Mouse (Mus musculus) CH12.LX (cell line): ENCODE measurements at regions not wholly inside any gene's neighbourhood (a gene's known extent, or its start where the extent isn't known, plus 50 kb on each side); places are given as distances from the start of the nearest gene placed in this dataset.
A peak's percentile ranks its signal among the peaks of the same experiment; 100 is the strongest.

Experiments
- DNase-seq: peaks from one replicate; pipeline ENCODE4 v3.0.0-alpha.2; 2013; ENCODE audit errors: extremely low read depth
- H3K27ac ChIP-seq: 2 replicates; pipeline ENCODE4 v1.5.1; 2012; ENCODE audit warnings: low read depth, mild to moderate bottlenecking, control low read depth, moderate library complexity; ENCODE audit not compliant: insufficient read depth
- H3K27me3 ChIP-seq: replicated peaks from 2 replicates; pipeline ENCODE3; 2012; ENCODE audit warnings: inconsistent platforms
- H3K36me3 ChIP-seq, 2 experiments: replicated peaks in 1 of 2; 2 replicates each; pipeline versions ENCODE3 to v1.6.1; 2012; ENCODE audit warnings: inconsistent platforms in 1 of 2, low read length in 1 of 2, mild to moderate bottlenecking in 1 of 2, mixed read lengths in 1 of 2, moderate library complexity in 1 of 2; ENCODE audit not compliant: control insufficient read depth in 1 of 2, insufficient read depth in 1 of 2
- H3K4me1 ChIP-seq, 2 experiments: 2 replicates each; pipeline ENCODE4 v1.6.1; 2012; ENCODE audit warnings: inconsistent platforms in 1 of 2, moderate library complexity in 1 of 2; ENCODE audit not compliant: insufficient read depth in 2 of 2, control insufficient read depth in 1 of 2
- H3K4me2 ChIP-seq: 2 replicates; pipeline ENCODE4 v1.6.1; 2012; ENCODE audit warnings: low read depth, mild to moderate bottlenecking, control low read depth; ENCODE audit not compliant: poor library complexity, insufficient read depth, severe bottlenecking
- H3K4me3 ChIP-seq, 3 experiments: fragments of 150-350 bp in 1 of 3; sonication (generic) in 1 of 3; replicated peaks in 1 of 3; 2 replicates each; pipeline versions ENCODE3 to v1.5.1; 2011 to 2012; ENCODE audit warnings: low read depth in 2 of 3, low read length in 2 of 3, mild to moderate bottlenecking in 2 of 3, moderate library complexity in 2 of 3, control low read depth in 1 of 3, improper control_type of control experiment in 1 of 3, inconsistent platforms in 1 of 3, mixed read lengths in 1 of 3; ENCODE audit not compliant: poor library complexity in 1 of 3
- H3K79me2 ChIP-seq: replicated peaks from 2 replicates; pipeline ENCODE4 v1.6.1; 2012; ENCODE audit warnings: mild to moderate bottlenecking, moderate library complexity; ENCODE audit not compliant: control insufficient read depth, poor library complexity, insufficient read depth, severe bottlenecking; ENCODE audit errors: extremely low read depth
- H3K9ac ChIP-seq: 2 replicates; pipeline ENCODE4 v1.6.1; 2012; ENCODE audit warnings: low read depth, mild to moderate bottlenecking, control low read depth, moderate library complexity; ENCODE audit not compliant: insufficient read depth
- H3K9me3 ChIP-seq: replicated peaks from 2 replicates; pipeline ENCODE3; 2012; ENCODE audit warnings: low read length, inconsistent platforms, mixed read lengths
- BHLHE40 ChIP-seq: IDR thresholded peaks from 2 replicates; pipeline ENCODE4 v1.6.1; 2011; ENCODE audit warnings: mild to moderate bottlenecking, low read depth, low read length, improper control_type of control experiment
- CHD2 ChIP-seq: IDR thresholded peaks from 2 replicates; pipeline ENCODE4 v1.6.1; 2011; ENCODE audit warnings: low read length, improper control_type of control experiment
- E2F4 ChIP-seq: IDR thresholded peaks from 2 replicates; pipeline ENCODE4 v1.6.1; 2011; ENCODE audit warnings: low read depth, low read length, improper control_type of control experiment; ENCODE audit not compliant: insufficient replicate concordance
- ELF1 ChIP-seq: IDR thresholded peaks from 2 replicates; pipeline ENCODE4 v1.6.1; 2014; ENCODE audit warnings: low read depth, mild to moderate bottlenecking, inconsistent platforms, low read length, improper control_type of control experiment
- EP300 ChIP-seq: IDR thresholded peaks from 2 replicates; pipeline ENCODE4 v1.6.1; 2011; ENCODE audit warnings: low read length, improper control_type of control experiment
- HCFC1 ChIP-seq: IDR thresholded peaks from 2 replicates; pipeline ENCODE4 v1.6.1; 2012; ENCODE audit warnings: low read depth, mild to moderate bottlenecking, inconsistent platforms, low read length, improper control_type of control experiment
- IRF4 ChIP-seq: IDR thresholded peaks from 2 replicates; pipeline ENCODE4 v1.6.1; 2014; ENCODE audit warnings: low read depth, mild to moderate bottlenecking, inconsistent platforms, low read length, improper control_type of control experiment
- JUND ChIP-seq: conservative IDR thresholded peaks from 2 replicates; pipeline ENCODE4 v1.6.1; 2011; ENCODE audit warnings: low read depth, low read length, improper control_type of control experiment
- KAT2A ChIP-seq: IDR thresholded peaks from 2 replicates; pipeline ENCODE4 v1.6.1; 2012; ENCODE audit warnings: low read length, improper control_type of control experiment, inconsistent platforms; ENCODE audit not compliant: insufficient replicate concordance
- MAFK ChIP-seq: IDR thresholded peaks from 2 replicates; pipeline ENCODE4 v1.6.1; 2011; ENCODE audit warnings: low read length, improper control_type of control experiment; ENCODE audit not compliant: insufficient replicate concordance
- MAZ ChIP-seq: IDR thresholded peaks from 2 replicates; pipeline ENCODE4 v1.6.1; 2012; ENCODE audit warnings: low read depth, mild to moderate bottlenecking, inconsistent platforms, low read length, improper control_type of control experiment, moderate library complexity
- MYC ChIP-seq: IDR thresholded peaks from 2 replicates; pipeline ENCODE4 v1.6.1; 2011; ENCODE audit warnings: low read depth, mild to moderate bottlenecking, improper control_type of control experiment, low read length
- NRF1 ChIP-seq: IDR thresholded peaks from 2 replicates; pipeline ENCODE4 v1.6.1; 2014; ENCODE audit warnings: low read depth, mild to moderate bottlenecking, inconsistent platforms, low read length, improper control_type of control experiment, moderate library complexity
- POLR2A ChIP-seq: IDR thresholded peaks from 2 replicates; pipeline ENCODE4 v1.6.1; 2011; ENCODE audit warnings: low read depth, mild to moderate bottlenecking, improper control_type of control experiment, low read length
- POLR2AphosphoS2 ChIP-seq: IDR thresholded peaks from 2 replicates; pipeline ENCODE4 v1.6.1; 2011; ENCODE audit warnings: low read depth, low read length, improper control_type of control experiment
- RAD21 ChIP-seq: IDR thresholded peaks from 2 replicates; pipeline ENCODE4 v1.6.1; 2011; ENCODE audit warnings: low read depth, mild to moderate bottlenecking, low read length, improper control_type of control experiment, moderate library complexity
- SMC3 ChIP-seq: IDR thresholded peaks from 2 replicates; pipeline ENCODE4 v1.6.1; 2011; ENCODE audit warnings: low read depth, low read length, improper control_type of control experiment
- TBP ChIP-seq: conservative IDR thresholded peaks from 2 replicates; pipeline ENCODE4 v1.6.1; 2011; ENCODE audit warnings: low read depth, low read length, improper control_type of control experiment
- USF1 ChIP-seq: IDR thresholded peaks from 2 replicates; pipeline ENCODE4 v1.6.1; 2014; ENCODE audit warnings: low read depth, mild to moderate bottlenecking, inconsistent platforms, low read length, improper control_type of control experiment
- USF2 ChIP-seq: conservative IDR thresholded peaks from 2 replicates; pipeline ENCODE4 v1.6.1; 2011; ENCODE audit warnings: low read depth, low read length, improper control_type of control experiment
- ZC3H11A ChIP-seq: IDR thresholded peaks from 2 replicates; pipeline ENCODE4 v1.6.1; 2012; ENCODE audit warnings: low read depth, mild to moderate bottlenecking, inconsistent platforms, low read length, improper control_type of control experiment
- dilution Hi-C: fragments of 300-500 bp; cut with MboI; formaldehyde crosslinking; loops from 2 replicates; pipeline ENCODE4 v1.14.3; 2020; ENCODE audit warnings: low sequenced_read_pairs; ENCODE audit not compliant: extremely low pct_unique_long_range_greater_than_20kb, extremely low pct_ligation_motif_present
- in situ Hi-C: fragments of 300-500 bp; cut with MboI; formaldehyde crosslinking; loops from 3 replicates; pipeline ENCODE4 v1.14.3; 2019; ENCODE audit warnings: low sequenced_read_pairs, low pct_ligation_motif_present, low pct_unique_long_range_greater_than_20kb, mixed read lengths

GRCm38 (mm10) chr8:53096272-53096784, 415.2 kb upstream of the Aga start:
- Histone ChIP-seq H3K79me2 (no peaks in the 10 kb centered on the region), H3K36me3 (no peaks in the 10 kb centered on the region)

GRCm38 (mm10) chr8:53140041-53140440, 371.5 kb upstream of the Aga start:
- H3K4me1 ChIP-seq: no peaks in the 10 kb centered on the region
- peaks cover 5% of the 10 kb centered on the region for H3K9me3 ChIP-seq
- DNase-seq: no peak
- H3K36me3 ChIP-seq: no peaks in the 10 kb centered on the region
- no peak overlapping the region for H3K4me3 ChIP-seq
- no peak overlapping the region for H3K27ac ChIP-seq
- no peak overlapping the region for H3K9ac ChIP-seq
- no peaks in the 10 kb centered on the region for H3K79me2 ChIP-seq
- in situ Hi-C loops (no loop called here), dilution Hi-C loops (no loop called here)
- H3K27me3 ChIP-seq: no peaks in the 10 kb centered on the region
- no peak overlapping the region for H3K4me2 ChIP-seq
- TF ChIP-seq MYC: no peak
- no peak for TF ChIP-seq KAT2A
- TF ChIP-seq EP300: no peak
- TF ChIP-seq MAZ: no peak
- TF ChIP-seq SMC3: no peak
- no peak for TF ChIP-seq RAD21
- no peak for TF ChIP-seq ELF1
- no peak for TF ChIP-seq BHLHE40
- TF ChIP-seq USF2: no peak
- no peak for TF ChIP-seq E2F4
- TF ChIP-seq TBP: no peak
- TF ChIP-seq CHD2: no peak
- TF ChIP-seq NRF1: no peak
- TF ChIP-seq, all 38 proteins: peak for 0

More at GRCm38 (mm10) chr8:53096272-53096784, 415.2 kb upstream of the Aga start:
- DNase-seq: no peak
- no peaks in the 10 kb centered on the region for H3K27me3 ChIP-seq
- no peak overlapping the region for H3K27ac ChIP-seq
- no peaks in the 10 kb centered on the region for H3K4me1 ChIP-seq
- H3K9me3 ChIP-seq: peaks cover 24% of the 10 kb centered on the region
- H3K4me2 ChIP-seq: no peak overlapping the region
- no peak overlapping the region for H3K9ac ChIP-seq
- in situ Hi-C loops (no loop called here), dilution Hi-C loops (no loop called here)
- no peak overlapping the region for H3K4me3 ChIP-seq
- TF ChIP-seq MAFK: peak; percentile 75
- no peak for TF ChIP-seq BHLHE40

DNA sequence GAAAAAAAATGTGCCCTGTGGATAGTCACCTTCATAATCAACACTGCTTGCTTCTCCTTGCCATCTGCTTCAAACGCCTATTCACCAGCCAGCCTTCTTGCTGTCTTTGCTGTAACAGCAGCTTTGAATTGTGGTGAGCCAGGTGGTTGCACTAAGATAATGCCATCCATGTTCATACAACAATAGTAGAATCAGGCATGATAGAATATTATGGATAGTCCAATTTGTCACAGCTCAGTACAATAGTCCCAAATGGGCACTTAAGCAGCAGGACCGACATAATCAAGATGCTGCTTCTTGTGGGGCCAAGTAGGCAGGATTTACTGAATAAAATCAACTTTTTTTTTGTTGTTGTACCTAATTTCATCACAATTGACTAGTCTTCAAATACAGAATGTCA, 362.6 kb upstream of the Aga start:
- Histone ChIP-seq H3K79me2 (no peaks in the 10 kb centered on the region), H3K4me1 (no peaks in the 10 kb centered on the region), H3K9ac (no peak overlapping the region), H3K4me3 (no peak overlapping the region), H3K27ac (no peak overlapping the region), H3K9me3 (no peaks in the 10 kb centered on the region), H3K27me3 (no peaks in the 10 kb centered on the region)
- in situ Hi-C loops: no loop called here
- DNase-seq: no peak
- no peak for TF ChIP-seq USF1
- no peak for TF ChIP-seq USF2
- no peak for TF ChIP-seq HCFC1
- no peak for TF ChIP-seq JUND
- no peak for TF ChIP-seq ZC3H11A
- TF ChIP-seq IRF4: no peak
- no peak for TF ChIP-seq SMC3
- no peak for TF ChIP-seq TBP
- TF ChIP-seq MYC: no peak
- TF ChIP-seq POLR2A: no peak
- TF ChIP-seq POLR2AphosphoS2: no peak
- no peak for TF ChIP-seq MAZ
- TF ChIP-seq, all 38 proteins: peak for 0
- Histone ChIP-seq H3K36me3 (no peaks in the 10 kb centered on the region), H3K4me2 (no peak overlapping the region)
- dilution Hi-C loops: no loop called here
